Mouse (Mus musculus) bone marrow macrophage, adult 2 months (primary cell): ENCODE measurements at regions not wholly inside any gene's neighbourhood (a gene's known extent, or its start where the extent isn't known, plus 50 kb on each side); places are given as distances from the start of the nearest gene placed in this dataset.

ENCODE experiments used
- H3K27ac ChIP-seq: 2 replicates; pipeline ENCODE4 v1.5.1; 2012; ENCODE audit warnings: low read depth, low read length; ENCODE audit not compliant: insufficient read depth
- H3K4me1 ChIP-seq: 2 replicates; pipeline ENCODE4 v1.6.1; 2012; ENCODE audit warnings: low read length; ENCODE audit not compliant: control insufficient read depth, insufficient read depth
- H3K4me3 ChIP-seq: 2 replicates; pipeline ENCODE4 v1.5.1; 2012; ENCODE audit warnings: mild to moderate bottlenecking, low read length, moderate library complexity; ENCODE audit not compliant: insufficient read depth
- CTCF ChIP-seq: IDR thresholded peaks from 2 replicates; pipeline ENCODE4 v1.5.1; 2012; ENCODE audit warnings: low read depth, mild to moderate bottlenecking, low read length, moderate library complexity
- POLR2A ChIP-seq: IDR thresholded peaks from 2 replicates; pipeline ENCODE4 v1.6.1; 2012; ENCODE audit warnings: mild to moderate bottlenecking, low read depth, low read length, borderline replicate concordance

- Histone ChIP-seq H3K27ac (no peak overlapping the region), H3K4me3 (no peak overlapping the region), H3K4me1 (peaks cover 10% of the 10 kb centered on the region)
- TF ChIP-seq POLR2A, result no peak
- no peak for TF ChIP-seq CTCF
These were observed 1097.8 kb downstream of the 4930444P10Rik start for GRCm38 (mm10) chr1:14995348-14995747.

GRCm38 (mm10) chr1:14980093-14980711 is 1112.9 kb downstream of the 4930444P10Rik start:
- H3K4me1 ChIP-seq, result no peaks in the 10 kb centered on the region
- no peak for TF ChIP-seq CTCF
- no peak for TF ChIP-seq POLR2A
- H3K27ac ChIP-seq, result no peak overlapping the region
- no peak overlapping the region for H3K4me3 ChIP-seq
